Mouse (Mus musculus): ENCODE results near the gene Dot1l.

Gene Dot1l

DNA sequence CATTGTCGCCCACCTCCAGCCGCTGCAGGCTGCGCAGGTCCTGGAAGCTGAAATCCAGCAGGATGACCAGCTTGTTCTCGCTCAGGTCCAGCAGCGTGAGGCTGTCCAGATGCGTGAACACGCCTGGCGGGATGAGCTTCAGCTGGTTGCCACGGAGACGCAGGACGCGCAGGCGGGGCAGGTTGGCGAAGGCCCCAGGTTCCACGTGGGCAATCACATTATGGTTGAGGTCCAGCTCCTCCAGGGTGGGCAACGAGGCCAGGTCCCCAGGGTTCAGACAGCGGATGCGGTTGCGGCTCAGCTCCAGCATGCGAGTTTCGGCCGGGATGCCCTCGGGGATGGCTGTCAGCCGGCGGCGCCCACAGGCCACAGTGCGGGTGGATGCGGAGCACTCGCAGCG lies 80.6 kb downstream of the Dot1l start:
- no peak for DNase-seq (ENCODE audit: low spot score)

GRCm38 (mm10) chr10:80836949-80837379 lies 82.0 kb downstream of the Dot1l start:
- no peak for DNase-seq (ENCODE audit: low spot score)

DNA sequence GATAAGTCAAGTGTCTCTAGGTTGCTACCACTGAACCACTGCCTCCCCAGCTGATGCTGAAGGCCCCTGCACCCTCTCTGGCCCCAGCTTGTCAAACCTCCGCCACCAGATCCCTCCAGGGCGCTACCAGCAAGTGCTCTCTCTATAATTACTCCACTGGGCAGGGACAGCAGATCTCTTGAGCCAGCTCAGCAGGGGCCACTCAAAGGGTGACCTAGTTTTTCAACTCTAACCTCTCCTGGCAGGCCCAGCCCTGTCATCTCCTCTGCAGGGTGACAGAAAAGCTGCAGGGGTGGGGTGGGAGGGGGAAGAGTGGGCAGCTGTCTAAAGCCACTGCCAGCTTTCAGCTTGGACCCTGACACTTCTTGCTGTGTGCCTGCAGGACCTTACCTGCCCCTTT lies 82.8 kb downstream of the Dot1l start:
- no peak for DNase-seq (ENCODE audit: low spot score)

DNA sequence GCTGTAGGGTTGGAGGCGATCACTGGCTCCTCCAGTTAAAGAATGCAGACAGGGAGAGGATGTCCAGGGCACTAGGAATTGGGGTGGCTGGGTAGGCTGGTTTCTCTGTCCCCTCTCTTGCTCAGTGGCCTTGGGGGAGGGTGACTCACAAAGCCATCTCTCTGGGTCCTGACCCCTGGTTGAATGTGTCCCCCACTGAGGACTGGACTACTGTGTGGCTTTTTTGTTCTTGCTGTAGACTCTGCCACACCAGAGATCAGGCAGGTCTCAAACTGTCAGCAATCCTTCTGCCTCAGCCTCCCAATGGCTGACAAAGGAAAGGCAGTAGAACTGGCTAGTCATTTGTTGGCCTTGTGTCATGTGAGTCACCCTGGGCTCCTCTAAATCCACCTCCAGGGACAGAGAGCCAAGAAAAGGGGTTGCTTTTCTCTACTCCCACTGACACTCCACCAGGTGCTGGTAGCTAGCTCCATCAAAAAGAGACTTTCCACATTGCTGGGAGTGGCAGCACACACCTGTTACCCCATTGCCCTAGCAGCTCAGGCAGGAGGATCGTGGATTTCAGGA lies 83.4 kb downstream of the Dot1l start:
- DNase-seq (ENCODE audit: low spot score), result no peak

DNA sequence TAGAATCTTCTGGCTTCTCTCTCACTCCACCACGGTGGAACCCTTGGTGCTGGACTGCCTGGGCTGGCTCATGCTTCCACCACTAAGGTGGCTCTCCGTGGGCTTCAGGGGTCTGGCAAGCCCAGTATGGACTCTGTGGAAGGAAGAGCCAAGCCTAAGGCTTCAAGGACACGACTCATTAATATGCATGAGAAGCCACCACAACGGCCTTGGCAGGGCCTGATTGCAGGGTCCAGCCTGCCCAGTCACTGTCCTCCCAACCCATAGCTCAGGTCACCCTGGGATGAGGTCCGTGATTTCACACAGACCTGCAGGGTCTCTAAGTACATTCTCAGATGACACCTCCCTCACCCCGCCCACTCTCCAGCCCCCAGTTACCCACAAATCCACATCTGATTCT lies 84.8 kb downstream of the Dot1l start:
- DNase-seq (ENCODE audit: low spot score), result no peak

GRCm38 (mm10) chr10:80841685-80842084 lies 86.7 kb downstream of the Dot1l start:
- DNase-seq (ENCODE audit: low spot score), result no peak

DNA sequence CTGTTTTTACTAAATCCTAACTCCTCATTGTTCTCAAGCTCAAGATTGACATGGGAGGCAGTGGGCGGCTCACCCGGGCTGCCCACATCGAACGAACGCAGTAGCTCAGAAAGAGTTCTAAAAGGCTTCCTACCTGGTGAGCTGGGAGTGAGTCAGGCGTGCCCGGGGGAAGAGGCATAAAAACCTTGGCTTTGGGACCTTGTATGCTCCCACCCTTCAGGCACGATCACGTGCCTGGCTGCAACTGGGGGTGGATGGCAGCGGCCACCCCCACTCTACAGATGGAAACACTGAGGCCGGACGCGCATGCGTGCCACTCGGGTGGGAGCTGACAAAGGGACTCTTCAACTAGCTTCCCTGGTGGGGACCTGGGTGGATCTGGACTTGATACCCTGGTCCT lies 87.3 kb downstream of the Dot1l start:
- no peak for DNase-seq (ENCODE audit: low spot score)

DNA sequence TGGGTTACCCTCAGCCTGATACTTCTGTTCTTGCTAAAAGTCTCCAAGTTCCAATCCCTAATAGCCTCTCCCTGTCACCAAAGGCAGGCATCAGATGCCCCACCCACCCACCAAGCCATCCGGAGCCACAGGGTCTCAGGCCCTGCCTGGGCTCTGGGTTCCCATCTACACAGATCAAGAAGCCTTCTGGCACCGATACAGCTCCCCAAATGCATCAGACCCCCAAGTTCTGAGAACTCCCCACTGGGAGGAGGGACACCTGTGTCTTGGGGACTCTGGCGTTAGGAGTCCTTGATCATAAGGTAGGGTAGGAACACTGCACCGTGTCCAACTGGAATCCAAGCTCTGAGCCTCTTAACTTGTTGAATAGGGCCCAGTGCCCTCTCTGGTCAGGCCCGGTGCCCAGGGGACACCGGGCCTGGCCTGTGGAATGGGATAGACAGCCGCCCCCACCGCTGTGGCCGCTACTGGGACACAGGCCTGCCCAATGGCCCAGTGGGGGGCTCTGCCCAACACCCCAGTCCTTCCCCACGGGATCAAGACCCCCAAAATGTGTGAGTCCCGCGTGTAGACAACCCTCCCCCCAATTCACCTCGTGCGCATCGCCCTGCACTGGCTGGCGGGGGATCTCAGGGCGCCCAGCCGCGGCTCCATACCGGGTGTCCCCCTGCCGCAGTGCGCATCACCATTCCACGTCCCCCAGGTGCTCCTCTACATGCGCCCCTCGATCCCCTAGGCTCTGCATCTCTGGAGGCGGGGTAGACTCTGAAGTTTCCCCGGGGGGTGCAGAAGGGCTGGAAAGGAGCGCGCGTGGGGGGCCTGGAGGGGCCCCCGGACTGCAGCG lies 88.3 kb downstream of the Dot1l start:
- DNase-seq (ENCODE audit: low spot score), result no peak

DNA sequence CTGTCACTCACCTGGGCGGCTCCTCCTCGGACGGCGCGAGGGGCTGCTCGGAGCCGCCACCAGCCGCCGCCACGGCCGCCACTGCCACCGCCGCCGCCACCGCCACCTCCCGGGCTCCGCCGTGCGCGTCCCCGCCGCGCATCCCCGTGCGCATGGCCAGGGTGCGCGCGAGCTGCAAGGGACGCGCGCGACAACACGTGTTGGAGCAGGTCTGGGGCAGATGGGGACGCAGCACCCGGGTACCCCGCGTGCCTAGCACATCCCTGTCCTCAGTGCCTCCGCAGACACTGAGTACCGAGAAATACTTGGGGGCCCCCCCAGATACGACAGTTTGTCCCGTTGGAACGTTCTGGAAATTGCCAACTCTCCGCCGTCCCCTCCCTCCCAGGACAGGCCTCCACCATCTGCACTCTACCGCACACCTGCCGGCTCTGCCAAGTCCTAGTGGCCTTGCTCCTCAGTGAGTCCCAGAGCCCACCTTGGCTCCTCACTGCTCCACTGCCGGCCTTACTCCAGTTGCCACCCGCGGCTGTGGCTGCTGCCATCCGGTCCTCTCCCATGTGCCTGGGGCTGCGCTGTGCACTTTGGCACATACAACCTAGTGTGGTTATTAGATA lies 89.0 kb downstream of the Dot1l start, which contains the start of gene Lingo3:
Gene Lingo3 (minus strand): TSS at position 109 of the 617 bp plus-strand sequence.
- no peak for DNase-seq (ENCODE audit: low spot score)
